Mouse (Mus musculus): Measurements from ENCODE around the gene Grip1.

Grip1 gene

DNA sequence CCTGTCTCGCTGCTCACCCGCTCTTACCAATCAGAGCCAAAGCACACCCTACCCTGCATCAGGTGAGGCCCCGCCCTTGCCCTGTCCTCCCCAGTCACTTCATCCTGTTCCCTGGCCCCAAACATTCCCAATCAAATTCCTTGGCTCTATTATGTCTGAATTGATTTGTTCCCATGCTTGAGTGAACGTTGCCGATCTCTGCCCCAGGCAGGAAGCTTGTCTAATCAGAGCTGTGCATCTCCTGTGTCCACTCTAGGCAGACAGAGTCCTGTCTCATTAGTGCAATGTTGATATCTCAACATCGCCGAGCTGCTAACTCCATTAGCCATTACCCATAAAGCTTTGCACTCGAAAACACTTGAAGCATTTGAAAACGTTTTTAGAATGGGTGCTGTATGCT is 210.0 kb downstream of the Grip1 start:
- no peak for DNase-seq (ENCODE audit: low spot score in 2 of 2)

DNA sequence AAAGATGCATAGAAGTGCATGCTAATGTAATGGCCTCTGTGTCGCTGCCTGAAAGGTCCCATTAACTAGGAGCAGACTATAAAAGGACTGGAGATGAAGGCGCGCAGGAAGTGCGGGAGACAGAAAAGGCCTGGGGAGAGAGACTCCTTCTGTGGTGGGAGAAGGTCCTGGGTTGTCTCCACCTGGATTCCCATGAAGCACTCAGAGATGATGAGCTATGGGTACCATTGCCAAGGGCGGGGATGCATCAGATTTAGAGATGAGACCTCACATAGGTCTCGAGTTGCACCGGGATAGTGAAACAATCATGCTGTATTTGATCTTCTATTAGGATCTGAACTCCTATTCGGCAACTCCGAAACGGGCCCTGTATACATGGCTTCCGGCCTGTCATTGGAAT is 212.8 kb downstream of the Grip1 start:
- no peak for DNase-seq (ENCODE audit: low spot score in 2 of 2)

DNA sequence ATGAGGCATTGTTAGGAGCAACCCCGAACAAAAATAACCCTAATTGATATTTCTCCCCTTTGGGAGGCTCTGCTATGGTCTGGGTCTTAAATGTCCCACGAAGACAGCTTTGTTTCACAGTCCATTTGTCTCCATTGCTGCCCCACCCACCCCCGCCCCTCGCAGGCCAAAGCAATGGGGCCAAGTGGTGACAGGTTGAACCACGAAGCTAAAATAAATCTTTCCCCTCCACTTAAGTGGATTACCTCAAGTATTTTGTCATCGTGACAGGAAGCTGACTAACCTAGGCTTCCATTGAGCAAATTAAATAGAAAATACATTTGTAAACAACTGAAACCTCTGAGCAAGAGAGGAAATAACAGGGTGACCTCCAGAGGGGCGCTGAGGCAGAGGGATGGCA is 216.8 kb downstream of the Grip1 start:
- no peak for DNase-seq (ENCODE audit: low spot score in 2 of 2)

DNA sequence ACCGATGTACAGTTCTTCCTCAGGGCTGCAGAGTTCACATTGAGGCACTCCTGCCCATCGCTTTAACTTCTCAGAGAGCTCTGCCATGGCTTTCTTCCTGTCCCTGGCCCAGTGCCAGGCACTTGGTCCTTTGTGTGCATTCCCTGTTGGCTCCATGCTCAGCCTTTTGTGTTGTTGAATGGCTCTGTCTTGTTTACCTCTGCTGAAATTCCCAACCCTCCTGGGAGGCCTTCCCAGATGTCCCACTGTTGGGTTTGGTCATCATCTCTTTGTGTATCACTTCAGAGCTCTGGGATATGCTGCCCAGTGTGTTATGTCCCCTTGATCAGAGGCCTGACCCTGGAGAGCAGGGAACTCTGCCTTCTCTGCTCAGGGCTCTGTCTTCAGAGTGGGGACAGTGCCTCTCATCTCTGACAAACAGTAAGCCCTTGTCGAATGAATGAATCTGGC is 230.8 kb downstream of the Grip1 start:
- no peak for DNase-seq (ENCODE audit: low spot score in 2 of 2)

DNA sequence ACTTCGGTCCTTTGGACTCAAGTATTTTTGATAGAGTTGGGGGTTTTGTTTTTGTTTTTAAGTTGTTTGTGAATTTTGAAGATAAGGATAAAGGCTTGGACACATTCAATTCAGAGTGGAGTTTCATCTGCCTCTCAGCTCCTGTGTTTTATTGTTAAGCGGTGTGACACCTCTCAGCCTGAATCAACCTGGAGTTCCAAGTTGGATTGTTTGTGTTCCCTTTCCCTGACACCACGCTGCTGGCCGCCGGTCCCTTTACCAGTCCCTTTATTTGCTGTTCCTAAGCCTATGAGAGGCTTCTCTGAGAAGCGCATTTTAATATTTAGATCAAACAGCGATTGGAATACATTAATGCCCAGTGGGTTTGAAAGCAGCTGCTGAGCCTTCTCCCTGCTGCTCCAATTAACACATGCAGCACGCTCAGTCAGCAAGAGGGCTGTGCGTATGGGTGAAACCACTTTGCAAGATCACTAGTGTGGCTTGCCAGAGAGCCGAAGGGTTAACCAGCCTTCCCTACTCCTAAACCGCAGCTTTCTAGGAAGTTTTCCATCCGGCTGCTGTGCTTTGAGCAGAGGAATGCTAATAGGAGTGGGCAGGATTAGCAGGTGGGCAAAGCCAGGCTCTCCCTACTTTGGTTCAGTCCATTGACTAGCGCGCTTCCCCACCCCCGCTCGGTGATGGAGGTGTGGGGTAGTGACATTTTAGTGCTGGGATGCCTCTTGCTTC is 237.9 kb downstream of the Grip1 start:
- no peak for DNase-seq (ENCODE audit: low spot score in 2 of 2)

DNA sequence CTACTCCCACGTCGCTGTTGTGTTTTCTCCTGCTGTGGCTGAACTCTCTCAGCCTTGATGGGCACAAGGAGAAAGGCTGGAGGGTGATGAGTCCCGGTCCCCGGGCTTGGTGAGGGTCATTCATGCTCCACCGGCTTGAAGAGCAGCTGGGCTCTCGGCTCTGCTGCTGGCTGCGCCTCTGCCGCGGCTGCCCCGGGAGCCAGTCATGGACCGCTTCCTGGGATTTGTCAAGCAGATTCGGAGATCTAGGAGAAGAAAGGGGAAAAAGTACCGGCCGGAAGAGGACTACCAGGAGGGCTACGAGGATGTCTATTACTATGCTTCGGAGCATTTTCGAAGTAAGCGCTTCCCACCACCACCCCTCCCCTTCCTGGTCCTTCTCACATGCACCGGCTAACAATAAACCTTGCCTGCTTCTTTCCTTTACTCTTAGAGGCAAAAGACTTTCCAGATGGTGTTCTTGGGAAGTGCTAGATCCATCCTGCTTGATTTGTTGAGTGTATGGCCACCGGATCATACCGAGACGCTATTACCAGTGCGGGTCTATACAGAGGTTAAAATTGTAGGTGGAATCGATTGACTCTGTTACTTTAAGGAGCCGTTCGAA is 238.8 kb downstream of the Grip1 start:
- no peak for DNase-seq (ENCODE audit: low spot score in 2 of 2)

DNA sequence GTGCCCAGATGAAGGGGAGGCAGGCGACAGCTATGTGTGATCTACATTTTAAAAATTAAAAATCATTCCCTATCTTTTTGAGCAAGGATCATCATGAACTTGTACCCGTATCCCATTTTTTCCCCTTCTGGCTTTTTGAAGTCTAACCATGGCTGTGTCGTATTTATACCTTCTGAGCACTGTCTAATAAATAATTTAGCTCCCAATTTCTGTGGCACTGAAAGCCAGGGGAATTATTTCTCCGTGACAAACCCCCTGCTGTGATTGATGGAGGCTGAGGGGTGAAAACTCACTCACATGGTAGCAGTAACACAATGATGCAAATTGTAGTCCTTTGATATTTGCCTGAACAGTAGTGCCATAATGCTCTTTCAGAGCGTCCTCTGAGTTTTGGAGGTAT is 239.8 kb downstream of the Grip1 start:
- DNase-seq (ENCODE audit: low spot score in 2 of 2): no peak

DNA sequence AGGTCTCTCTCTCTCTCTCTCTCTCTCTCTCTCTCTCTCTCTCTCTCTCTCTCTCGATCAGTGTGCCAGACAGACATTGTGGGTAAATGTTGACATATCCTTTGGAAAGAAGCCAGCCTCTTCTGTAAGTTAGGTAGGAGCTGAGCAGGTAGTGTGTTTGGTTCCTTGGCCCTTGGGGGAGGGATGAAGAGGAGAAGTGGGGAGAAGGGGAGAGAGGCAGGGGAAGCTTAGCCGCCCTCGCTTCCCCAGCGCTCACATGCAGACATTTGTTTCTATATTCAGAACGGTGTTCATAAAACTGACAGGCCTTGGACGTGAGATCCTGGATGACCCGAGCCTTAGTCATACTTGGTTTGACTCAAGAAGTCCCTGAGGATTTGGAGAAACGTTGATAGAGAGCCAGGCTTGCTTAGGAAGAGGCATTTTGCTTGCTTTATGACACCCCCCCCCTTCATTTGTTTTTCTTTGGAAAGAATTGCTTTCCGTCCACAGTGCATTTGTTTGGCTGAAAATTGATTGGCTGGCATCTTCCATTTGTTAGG is 243.7 kb downstream of the Grip1 start:
- DNase-seq (ENCODE audit: low spot score in 2 of 2): no peak

DNA sequence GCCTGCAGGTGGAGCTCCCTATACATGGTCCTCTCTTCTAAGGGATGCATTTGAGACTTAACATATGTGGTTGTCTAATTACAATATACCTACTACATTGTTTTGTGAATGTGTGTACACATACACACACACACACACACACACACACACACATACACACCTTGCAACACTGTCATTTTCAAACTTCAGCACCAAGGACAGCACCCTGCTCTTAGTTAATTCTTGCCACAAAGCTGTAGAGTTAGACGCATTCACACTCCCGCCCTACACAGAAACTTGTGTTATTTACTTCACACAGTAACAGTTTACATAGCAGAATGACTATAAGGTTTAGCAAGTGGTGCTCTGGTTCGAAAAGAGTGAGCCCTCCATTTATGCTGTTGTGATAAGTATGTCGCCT is 251.7 kb downstream of the Grip1 start:
- DNase-seq (ENCODE audit: low spot score in 2 of 2): no peak

DNA sequence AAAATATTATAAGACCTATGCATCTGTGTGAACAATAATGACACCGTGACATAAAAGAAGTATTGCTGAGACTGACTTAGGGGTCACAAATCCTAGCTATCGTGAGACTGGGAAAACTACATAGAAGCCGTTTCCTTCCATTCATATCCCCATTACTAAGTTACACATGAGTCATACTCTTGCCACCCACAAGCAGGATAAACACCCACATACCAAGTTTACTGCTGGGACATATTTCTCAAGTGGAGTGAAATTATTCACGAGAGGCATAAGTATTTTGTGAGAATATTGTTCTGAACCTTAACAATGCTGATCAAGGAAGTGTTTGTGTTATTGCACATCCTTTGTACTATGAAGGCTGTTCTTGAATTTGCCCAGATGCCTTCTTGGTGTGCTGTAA is 252.7 kb downstream of the Grip1 start:
- no peak for DNase-seq (ENCODE audit: low spot score in 2 of 2)

- DNase-seq (ENCODE audit: low spot score in 2 of 2): no peak
Observed at GRCm38 (mm10) chr10:119706983-119707382, 253.4 kb downstream of the Grip1 start.

DNA sequence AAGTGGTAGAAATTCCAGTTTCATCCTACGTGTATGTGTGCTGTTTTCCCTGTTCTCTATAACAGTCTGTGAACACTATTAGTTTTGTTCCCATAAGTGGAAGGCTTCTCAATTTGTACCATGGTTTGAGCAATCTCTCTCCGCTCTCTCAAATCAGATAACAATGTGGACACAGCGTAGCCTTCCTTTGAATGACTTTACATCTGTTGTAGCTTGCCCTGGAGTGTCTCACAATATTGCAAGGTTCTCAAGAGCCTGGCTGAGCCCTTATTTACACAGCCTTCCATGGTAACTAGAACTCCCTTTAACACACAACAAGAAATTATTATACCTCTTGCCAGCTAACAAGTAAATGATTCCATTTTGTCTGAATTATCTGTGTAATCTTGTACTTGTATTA is 268.3 kb downstream of the Grip1 start:
- DNase-seq (ENCODE audit: low spot score in 2 of 2): no peak

DNA sequence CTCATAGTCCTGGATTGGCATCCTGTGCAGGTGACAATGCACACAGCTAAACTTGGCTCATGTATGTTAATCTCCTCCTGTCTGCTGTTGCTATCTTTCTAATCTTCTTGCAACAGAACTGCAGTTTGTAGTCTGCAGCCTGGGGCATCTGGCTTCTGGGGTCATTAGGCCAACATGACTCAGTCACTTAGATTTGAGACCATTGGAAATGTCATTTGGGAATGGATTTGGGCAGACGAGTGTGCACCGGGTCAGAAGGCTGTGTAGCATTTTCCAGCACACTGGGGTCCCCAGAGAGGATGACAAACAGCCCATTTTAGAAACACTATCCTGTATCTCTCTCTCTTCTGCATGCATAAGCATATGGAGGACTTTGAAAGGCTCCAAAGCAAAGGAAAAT is 268.8 kb downstream of the Grip1 start:
- no peak for DNase-seq (ENCODE audit: low spot score in 2 of 2)

- no peak for DNase-seq (ENCODE audit: low spot score in 2 of 2)
Observed at GRCm38 (mm10) chr10:119723671-119724070, 270.0 kb downstream of the Grip1 start.

DNA sequence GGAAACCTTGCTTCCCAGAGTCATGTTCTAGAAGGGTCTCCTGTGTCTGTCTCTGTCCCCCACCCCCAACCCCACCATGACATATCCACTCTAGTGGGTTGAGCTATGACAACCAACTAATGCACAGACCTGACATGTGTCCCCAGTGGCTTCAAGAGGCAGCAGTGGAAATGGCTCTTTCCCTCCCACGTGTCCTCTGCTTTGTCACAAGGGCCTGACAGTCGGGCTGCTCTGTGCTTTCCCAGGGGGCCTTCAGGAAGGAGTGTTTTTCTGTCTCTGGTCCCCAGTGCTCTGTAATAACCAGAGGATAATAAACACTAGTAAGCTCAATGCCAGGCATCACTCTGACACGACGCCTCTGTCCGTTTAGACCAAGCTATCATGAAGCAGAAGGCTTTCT is 271.7 kb downstream of the Grip1 start:
- no peak for DNase-seq (ENCODE audit: low spot score in 2 of 2)

DNA sequence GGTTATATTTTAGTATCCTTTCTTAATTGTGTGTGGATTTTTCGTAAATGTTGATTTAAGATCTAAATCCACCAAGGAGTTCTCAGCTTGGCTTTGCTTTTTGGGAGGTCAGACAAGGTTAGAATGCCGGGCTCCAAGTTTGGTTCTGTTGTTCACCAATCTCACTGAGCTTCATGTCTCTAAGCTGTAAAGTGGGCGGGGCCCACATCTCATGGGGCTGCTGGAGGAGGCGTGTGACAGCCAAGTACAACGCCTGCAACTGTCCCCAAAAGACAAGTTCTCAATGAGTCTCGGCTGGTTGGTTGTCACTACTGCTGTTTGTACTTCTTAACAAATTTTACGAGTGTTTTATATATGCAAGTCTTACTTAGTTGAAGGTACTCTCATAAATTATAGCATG is 272.3 kb downstream of the Grip1 start:
- DNase-seq (ENCODE audit: low spot score in 2 of 2): no peak

- no peak for DNase-seq (ENCODE audit: low spot score in 2 of 2)
Observed at GRCm38 (mm10) chr10:119726921-119727320, 273.3 kb downstream of the Grip1 start.

DNA sequence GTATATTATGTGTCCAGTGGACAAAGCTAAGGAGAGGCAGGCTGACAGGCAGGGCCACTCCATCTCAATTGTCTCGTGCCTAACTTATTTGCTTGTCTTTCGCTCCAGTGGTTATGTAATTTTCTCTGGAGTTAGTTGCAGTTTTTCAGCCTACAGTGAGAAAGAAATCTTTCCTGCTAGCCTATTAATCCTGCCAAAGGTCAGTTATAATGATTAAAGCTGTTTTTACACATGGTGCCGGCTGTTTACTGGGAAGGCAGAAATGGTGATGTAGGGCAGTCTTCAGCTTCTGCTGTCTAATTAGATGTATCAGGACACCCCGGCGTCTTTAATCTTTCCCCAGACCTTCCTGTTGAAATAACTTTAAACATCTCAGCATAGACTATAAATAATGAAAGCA is 276.6 kb downstream of the Grip1 start:
- DNase-seq (ENCODE audit: low spot score in 2 of 2): no peak

DNA sequence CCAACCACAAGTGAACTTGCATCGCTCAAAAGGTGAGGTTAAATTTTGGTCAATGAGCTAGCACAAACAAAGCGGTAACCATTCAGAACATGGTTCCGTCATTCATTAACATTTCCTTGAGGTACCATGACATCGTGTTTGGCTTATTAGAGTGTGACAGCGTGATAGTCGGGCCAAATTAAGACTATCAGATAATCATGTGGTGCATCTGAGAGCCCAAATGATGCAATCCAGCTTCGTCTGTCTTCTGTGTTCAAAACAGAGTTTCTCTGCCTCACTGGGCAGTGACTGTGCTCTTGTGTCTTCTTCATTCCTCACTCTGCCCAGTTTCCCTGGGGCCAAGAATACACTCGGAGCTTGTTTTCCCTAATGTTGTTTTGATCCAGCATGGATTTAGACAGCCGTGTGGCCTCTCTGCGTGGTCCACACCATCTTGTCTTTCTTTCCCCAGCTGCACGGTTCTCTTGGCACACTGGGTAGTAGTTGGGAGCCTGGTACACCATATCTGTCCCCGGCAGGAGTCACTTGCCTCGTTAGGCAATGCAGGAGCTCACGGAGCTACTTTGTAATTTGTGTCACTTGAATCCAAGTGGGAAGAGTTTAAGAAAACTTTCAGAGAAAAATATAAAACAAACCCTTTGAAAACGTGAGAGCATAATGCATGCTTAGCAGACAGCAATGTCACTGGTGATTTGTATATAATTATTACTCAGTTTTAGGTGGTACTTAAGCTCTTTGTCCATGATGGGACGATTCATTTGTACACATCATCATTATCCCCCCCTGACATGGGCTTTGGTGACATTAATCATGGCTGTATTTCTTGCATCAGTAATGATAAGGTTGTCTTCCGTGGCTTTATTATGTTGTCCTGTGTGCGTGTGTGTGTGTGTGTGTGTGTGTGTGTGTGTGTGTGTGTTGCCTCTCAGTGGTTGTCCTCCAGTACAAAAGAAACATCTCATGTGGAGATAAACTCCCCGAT is 281.7 kb downstream of the Grip1 start:
- no peak for DNase-seq (ENCODE audit: low spot score in 2 of 2)

DNA sequence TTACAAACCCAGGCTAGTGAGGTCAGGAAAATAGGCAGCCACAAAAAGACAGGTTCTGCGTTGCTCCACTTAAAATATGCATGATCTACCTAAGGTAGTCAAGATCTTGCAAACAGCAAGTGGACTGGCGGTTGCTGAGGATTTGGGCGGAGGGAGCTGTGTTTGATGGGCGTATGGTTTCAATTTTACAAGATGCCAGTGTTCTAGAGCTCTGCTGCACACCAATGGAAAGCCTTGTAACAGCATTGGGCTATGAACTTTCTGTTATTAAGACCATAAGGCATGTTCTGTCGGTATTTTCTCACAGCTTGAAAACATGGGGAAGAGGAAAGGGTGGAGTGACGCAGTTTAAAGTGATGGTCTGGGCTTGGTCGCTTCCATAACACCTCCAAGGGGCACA is 285.8 kb downstream of the Grip1 start:
- DNase-seq (ENCODE audit: low spot score in 2 of 2): no peak

- DNase-seq (ENCODE audit: low spot score in 2 of 2): no peak
Observed at GRCm38 (mm10) chr10:119742722-119743121, 289.1 kb downstream of the Grip1 start.

DNA sequence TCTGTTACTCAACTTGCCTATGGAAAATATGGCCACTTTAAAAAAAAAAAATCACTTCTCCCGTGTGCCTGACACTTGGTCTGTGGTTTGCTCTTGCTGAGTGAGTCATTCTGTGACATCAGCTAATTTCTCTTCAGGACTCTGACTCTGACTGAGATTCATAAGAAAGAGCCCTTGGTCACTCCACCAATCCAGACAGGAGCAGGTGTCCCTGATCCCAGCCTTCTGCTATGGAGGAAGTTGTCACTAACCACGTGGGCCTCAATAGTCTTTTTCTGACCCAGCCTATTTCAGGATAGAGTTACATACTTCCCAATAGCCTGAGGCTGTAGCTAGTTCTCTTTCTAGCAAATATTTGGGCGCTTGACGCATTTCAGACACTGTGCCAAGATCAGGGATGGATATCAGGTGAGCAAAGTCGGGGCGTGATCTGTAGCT is 298.8 kb downstream of the Grip1 start:
- no peak for DNase-seq (ENCODE audit: low spot score in 2 of 2)
